Mouse (Mus musculus): ENCODE data around the gene Naa80. TPM values are rescaled to one million over a fixed set of nuclear protein-coding genes. Genes with fewer than 3 reads are reported as not detected.
"Not testable (repeated sequence)": the region's sequence is repeated elsewhere in the genome, so short reads cannot be mapped to it uniquely, and the experiment has no call there.

Gene Naa80
- polyA plus RNA-seq, 1 experiment from 2014 or later, result 19.1 TPM

GRCm38 (mm10) chr9:107567702-107568319 is 10.9 kb upstream of the Naa80 start, which contains the start of gene Hyal2:
Gene Hyal2, plus strand, starts transcription at chr9:107567945.
- Histone ChIP-seq H3K4me1 (replicated peaks) (peaks cover 70% of the 10 kb centered on the region), H3K9ac (replicated peaks) (peak within 1 kb of the TSS; percentile 96), H3K27me3 (no peaks in the 10 kb centered on the region), H3K4me3 (replicated peaks) (peak within 1 kb of the TSS; percentile 71), H3K27ac (peak within 1 kb of the TSS; percentile 89), H3K36me3 (peaks cover 51% of the 10 kb centered on the region), H3K4me2 (replicated peaks) (peak within 1 kb of the TSS; percentile 96), H3K9me3 (no peaks in the 10 kb centered on the region)
- 3% methylated on average over 18 of the region's 18 CpGs for WGBS
- no peak for ATAC-seq

- H3K27me3 ChIP-seq, result no peaks in the 10 kb centered on the region
- peak overlapping the region; percentile 96 for H3K9ac ChIP-seq (replicated peaks)
- WGBS, result under 1% methylated on average over 41 of the region's 41 CpGs
- peak; percentile 91 for ATAC-seq
- peaks cover 67% of the 10 kb centered on the region for H3K4me1 ChIP-seq (replicated peaks)
- peak overlapping the region; percentile 96 for H3K4me2 ChIP-seq (replicated peaks)
- H3K36me3 ChIP-seq, result peaks cover 59% of the 10 kb centered on the region
- H3K9me3 ChIP-seq, result no peaks in the 10 kb centered on the region
- peak overlapping the region; percentile 71 for H3K4me3 ChIP-seq (replicated peaks)
- H3K27ac ChIP-seq, result peak overlapping the region; percentile 89
Measured at GRCm38 (mm10) chr9:107568331-107569261, 10.1 kb upstream of the Naa80 start.

GRCm38 (mm10) chr9:107569270-107569669 is 9.4 kb upstream of the Naa80 start:
- Histone ChIP-seq H3K4me2 (replicated peaks) (peak overlapping the region; percentile 96), H3K4me3 (replicated peaks) (peak overlapping the region; percentile 71), H3K36me3 (peaks cover 61% of the 10 kb centered on the region), H3K4me1 (replicated peaks) (peaks cover 60% of the 10 kb centered on the region), H3K27ac (peak overlapping the region; percentile 89), H3K27me3 (no peaks in the 10 kb centered on the region), H3K9me3 (no peaks in the 10 kb centered on the region), H3K9ac (replicated peaks) (peak overlapping the region; percentile 96)
- WGBS, result under 1% methylated on average over 22 of the region's 23 CpGs
- peak; percentile 47 for ATAC-seq

- H3K9me3 ChIP-seq, result no peaks in the 10 kb centered on the region
- WGBS, result 50% methylated on average over 13 of the region's 13 CpGs
- peaks cover 59% of the 10 kb centered on the region for H3K4me1 ChIP-seq (replicated peaks)
- H3K4me3 ChIP-seq (replicated peaks), result peak overlapping the region; percentile 71
- H3K27ac ChIP-seq, result peak overlapping the region; percentile 89
- no peak for ATAC-seq
- peak overlapping the region; percentile 96 for H3K4me2 ChIP-seq (replicated peaks)
- H3K36me3 ChIP-seq, result peaks cover 60% of the 10 kb centered on the region
- H3K27me3 ChIP-seq, result no peaks in the 10 kb centered on the region
- H3K9ac ChIP-seq (replicated peaks), result peak overlapping the region; percentile 96
Measured at GRCm38 (mm10) chr9:107570016-107570415, 8.7 kb upstream of the Naa80 start.

- Histone ChIP-seq H3K9me3 (no peaks in the 10 kb centered on the region), H3K36me3 (peaks cover 53% of the 10 kb centered on the region), H3K27me3 (no peaks in the 10 kb centered on the region), H3K4me1 (replicated peaks) (peaks cover 54% of the 10 kb centered on the region), H3K4me3 (replicated peaks) (peak overlapping the region; percentile 71), H3K27ac (no peak overlapping the region), H3K4me2 (replicated peaks) (peak overlapping the region; percentile 96), H3K9ac (replicated peaks) (peak overlapping the region; percentile 96)
- ATAC-seq, result no peak
- WGBS, result 95% methylated on average over 21 of the region's 21 CpGs
Measured at GRCm38 (mm10) chr9:107570845-107571244, 7.8 kb upstream of the Naa80 start.

GRCm38 (mm10) chr9:107571534-107572326 is 7.0 kb upstream of the Naa80 start:
- Histone ChIP-seq H3K9ac (replicated peaks) (peak overlapping the region; percentile 34; the same call in 1 of the 2 replicates), H3K27me3 (no peaks in the 10 kb centered on the region), H3K4me1 (replicated peaks) (peaks cover 51% of the 10 kb centered on the region), H3K9me3 (no peaks in the 10 kb centered on the region), H3K4me2 (replicated peaks) (peak overlapping the region; percentile 96), H3K4me3 (replicated peaks) (peak overlapping the region; percentile 71; the same call in 1 of the 2 replicates), H3K27ac (peak overlapping the region; percentile 14; the same call in 1 of the 2 replicates), H3K36me3 (peaks cover 44% of the 10 kb centered on the region)
- WGBS, result 94% methylated on average over 22 of the region's 22 CpGs
- ATAC-seq, result no peak

GRCm38 (mm10) chr9:107572327-107572662 is 6.4 kb upstream of the Naa80 start:
- no peaks in the 10 kb centered on the region for H3K27me3 ChIP-seq
- H3K4me1 ChIP-seq (replicated peaks), result peaks cover 52% of the 10 kb centered on the region
- 0 out of 2 replicates have a peak overlapping the region, but pooled peaks have one; percentile 1 for H3K4me3 ChIP-seq (replicated peaks)
- peak overlapping the region; percentile 14; the same call in 1 of the 2 replicates for H3K27ac ChIP-seq
- H3K9me3 ChIP-seq, result no peaks in the 10 kb centered on the region
- WGBS, result 98% methylated on average over 2 of the region's 2 CpGs
- peak overlapping the region; percentile 23; the same call in 1 of the 2 replicates for H3K9ac ChIP-seq (replicated peaks)
- H3K36me3 ChIP-seq, result peaks cover 44% of the 10 kb centered on the region
- ATAC-seq, result no peak
- 0 out of 2 replicates have a peak overlapping the region, but pooled peaks have one; percentile 6 for H3K4me2 ChIP-seq (replicated peaks)

GRCm38 (mm10) chr9:107573774-107574173 is 4.9 kb upstream of the Naa80 start:
- H3K9me3 ChIP-seq; ATAC-seq; H3K27ac ChIP-seq; H3K9ac ChIP-seq (replicated peaks); H3K27me3 ChIP-seq; H3K4me3 ChIP-seq (replicated peaks); H3K4me2 ChIP-seq (replicated peaks): not testable (repeated sequence)
- peaks cover 51% of the 10 kb centered on the region for H3K4me1 ChIP-seq (replicated peaks)
- 74% methylated on average over 6 of the region's 6 CpGs for WGBS
- peaks cover 44% of the 10 kb centered on the region for H3K36me3 ChIP-seq

- no peak overlapping the region for H3K4me3 ChIP-seq (replicated peaks)
- no peaks in the 10 kb centered on the region for H3K27me3 ChIP-seq
- ATAC-seq, result no peak
- no peak overlapping the region for H3K9ac ChIP-seq (replicated peaks)
- no peaks in the 10 kb centered on the region for H3K9me3 ChIP-seq
- WGBS, result 92% methylated on average over 14 of the region's 14 CpGs
- peaks cover 55% of the 10 kb centered on the region for H3K4me1 ChIP-seq (replicated peaks)
- peak overlapping the region; percentile 15; the same call in 1 of the 2 replicates for H3K27ac ChIP-seq
- peaks cover 38% of the 10 kb centered on the region for H3K36me3 ChIP-seq
- no peak overlapping the region for H3K4me2 ChIP-seq (replicated peaks)
Measured at GRCm38 (mm10) chr9:107575579-107576356, 2.9 kb upstream of the Naa80 start.

- H3K36me3 ChIP-seq, result peaks cover 30% of the 10 kb centered on the region
- peak within 1 kb of the TSS; percentile 42 for H3K9ac ChIP-seq (replicated peaks)
- peaks cover 55% of the 10 kb centered on the region for H3K4me1 ChIP-seq (replicated peaks)
- peak within 1 kb of the TSS; percentile 22 for H3K27ac ChIP-seq
- ATAC-seq, result peak; percentile 59; the same call in 1 of the 2 replicates
- H3K4me3 ChIP-seq (replicated peaks), result peak within 1 kb of the TSS; percentile 27
- WGBS, result 28% methylated on average over 16 of the region's 16 CpGs
- H3K9me3 ChIP-seq, result no peaks in the 10 kb centered on the region
- no peaks in the 10 kb centered on the region for H3K27me3 ChIP-seq
- H3K4me2 ChIP-seq (replicated peaks), result peak within 1 kb of the TSS; percentile 44
Measured at GRCm38 (mm10) chr9:107576357-107577107, 2.2 kb upstream of the Naa80 start, which contains the start of gene Hyal1. Gene Hyal1, plus strand, starts transcription at chr9:107576927.
